10 mouse cellular contexts compared by ENCODE assay signal in genomic region chr2:174599853-174600271, GRCm38 (mm10). TPM values are rescaled to one million over a fixed set of nuclear protein-coding genes. Genes with fewer than 3 reads are reported as not detected.
DNase-seq lines count a peak whose midpoint lies in the region; ATAC-seq lines count a peak whose summit lies in the region.
"Had no signal": no experiment of that assay in that cellular context is flagged by ENCODE, and none has a peak within 500 bp of the region (broad histone marks: within the 10 kb centered on the region; RNA-seq: fewer than 3 reads in every experiment).

No protein-coding gene starts in this region.

- no peaks in the 10 kb centered on the region for H3K9me3 ChIP-seq in embryonic facial prominence, embryonic 11.5 days (replicated peaks; ENCODE audit: control insufficient read depth, low read length)
- H3K9me3 ChIP-seq in intestine, embryonic 15.5 days = no peaks in the 10 kb centered on the region
- H3K9me3 ChIP-seq: neural tube, embryonic 12.5 days had no signal

- DNase-seq in left cerebral cortex, adult 11 months (ENCODE audit: low spot score) = peak; percentile 38
- no peak for DNase-seq in left cerebral cortex, postnatal 4 days
- DNase-seq in embryonic facial prominence, embryonic 11.5 days (ENCODE audit: low spot score) = peak; percentile 39
- DNase-seq in left cerebral cortex, adult 9 months (ENCODE audit: low spot score in 2 of 2) = peak; percentile 47 to 57
- DNase-seq in thymus, postnatal 10 days (ENCODE audit: low spot score in 2 of 2) = no peak
- DNase-seq in thymus, postnatal 14 days = no peak

- intact Hi-C loops in left cerebral cortex, postnatal 4 days (cut with DNase I) = no loop called here

- H3K4me3 ChIP-seq in embryonic facial prominence, embryonic 11.5 days (ENCODE audit: low read depth, low read length) = no peak overlapping the region
- H3K4me3 ChIP-seq in intestine, embryonic 15.5 days (replicated peaks) = no peak overlapping the region
- H3K4me3 ChIP-seq: neural tube, embryonic 12.5 days had no signal

- 59% methylated on average over 9 of the region's 9 CpGs for WGBS in embryonic facial prominence, embryonic 11.5 days
- 56% methylated on average over 9 of the region's 9 CpGs for WGBS in intestine, embryonic 15.5 days

- H3K27ac ChIP-seq in embryonic facial prominence, embryonic 11.5 days (replicated peaks; ENCODE audit: low read depth, low read length) = no peak overlapping the region; the same call in 1 of the 2 replicates
- H3K27ac ChIP-seq in intestine, embryonic 15.5 days = no peak overlapping the region
- H3K27ac ChIP-seq: neural tube, embryonic 12.5 days had no signal

- peaks cover 2% of the 10 kb centered on the region; the same call in 1 of the 2 replicates for H3K4me1 ChIP-seq in embryonic facial prominence, embryonic 11.5 days (ENCODE audit: control insufficient read depth, insufficient read depth, low read length)
- 0 out of 2 replicates have a peak, but pooled peaks cover 3% of the 10 kb centered on the region for H3K4me1 ChIP-seq in intestine, embryonic 15.5 days (replicated peaks)
- H3K4me1 ChIP-seq: neural tube, embryonic 12.5 days had no signal

- H3K4me2 ChIP-seq in embryonic facial prominence, embryonic 11.5 days (ENCODE audit: low read depth, low read length) = no peak overlapping the region
- no peak overlapping the region for H3K4me2 ChIP-seq in intestine, embryonic 15.5 days (replicated peaks)
- H3K4me2 ChIP-seq: neural tube, embryonic 12.5 days had no signal

- no peaks in the 10 kb centered on the region for H3K27me3 ChIP-seq in embryonic facial prominence, embryonic 11.5 days (ENCODE audit: control insufficient read depth, insufficient read depth, low read length)
- H3K27me3 ChIP-seq in intestine, embryonic 15.5 days (replicated peaks) = no peaks in the 10 kb centered on the region
- H3K27me3 ChIP-seq: neural tube, embryonic 12.5 days had no signal

- no peak for ATAC-seq in embryonic facial prominence, embryonic 11.5 days (replicated peaks; ENCODE audit: insufficient number of reproducible peaks, low FRiP score, low TSS enrichment, low read depth)
- ATAC-seq in intestine, embryonic 15.5 days = 0 out of 2 replicates have a peak, but pooled peaks have one; percentile 39
- ATAC-seq in cerebellum, adult (ENCODE audit: insufficient number of reproducible peaks, low FRiP score, low TSS enrichment) = no peak

- no peak overlapping the region for H3K9ac ChIP-seq in embryonic facial prominence, embryonic 11.5 days (replicated peaks; ENCODE audit: low read length)
- no peak overlapping the region for H3K9ac ChIP-seq in intestine, embryonic 15.5 days
- H3K9ac ChIP-seq: neural tube, embryonic 12.5 days had no signal

- H3K36me3 ChIP-seq in embryonic facial prominence, embryonic 11.5 days (replicated peaks; ENCODE audit: control insufficient read depth, insufficient read depth, low read depth, low read length) = no peaks in the 10 kb centered on the region
- H3K36me3 ChIP-seq in intestine, embryonic 15.5 days = no peaks in the 10 kb centered on the region
- H3K36me3 ChIP-seq: neural tube, embryonic 12.5 days had no signal

RNA-seq across cellular contexts. Expression of gene Zfp831, which starts 43.5 kb away (rescaled TPM):
- under 1 TPM; 0.30 to 0.52 TPM for total RNA-seq in left cerebral cortex, postnatal 4 days (2021)
- polyA plus RNA-seq in embryonic facial prominence, embryonic 11.5 days (2014; fragmentation: Nextera tagmentation; extraction: Ambion mirVana) = 0.08 TPM in 1 of 2 replicates, not detected in the other
- 0.01 and 0.03 TPM in 2 replicates for polyA plus RNA-seq in intestine, embryonic 15.5 days (2015; fragmentation: Nextera tagmentation; extraction: Ambion mirVana)
- total RNA-seq: ES-E14 had no signal
- polyA plus RNA-seq: neural tube, embryonic 12.5 days had no signal

Comparison
In these comparisons a context has a peak if more than half of its experiments do, and no peak if none do; other contexts are left out.
1. DNase-seq: peak in left cerebral cortex, adult 11 months (single experiment), embryonic facial prominence, embryonic 11.5 days (single experiment) and left cerebral cortex, adult 9 months (2 of 2); none in left cerebral cortex, postnatal 4 days (single experiment), thymus, postnatal 10 days (0 of 2) and thymus, postnatal 14 days (single experiment).